Mouse (Mus musculus) embryonic facial prominence, embryonic 15.5 days (tissue): Measurements from ENCODE around the gene Scyl2. TPM values are rescaled to one million over a fixed set of nuclear protein-coding genes. Genes with fewer than 3 reads are reported as not detected.
A peak's percentile ranks its signal among the peaks of the same experiment; 100 is the strongest.

ENCODE experiments used
- ATAC-seq: fragments of 200-750 bp; cut with Nextera tagmentation; 2 replicates; pipeline ENCODE4 v1.8.0; 2017; ENCODE audit warnings: low read depth, moderate TSS enrichment; ENCODE audit not compliant: insufficient number of reproducible peaks, low FRiP score, low TSS enrichment
- H3K27ac ChIP-seq: fragments of 300-500 bp; sonication (generic); replicated peaks from 2 replicates; pipeline ENCODE4 v1.5.1; 2015; ENCODE audit warnings: mild to moderate bottlenecking, inconsistent platforms
- H3K27me3 ChIP-seq: fragments of 300-500 bp; sonication (generic); 2 replicates; pipeline ENCODE4 v1.6.1; 2015; ENCODE audit warnings: inconsistent platforms
- H3K36me3 ChIP-seq: fragments of 300-500 bp; sonication (generic); 2 replicates; pipeline ENCODE4 v1.6.1; 2015; ENCODE audit warnings: mild to moderate bottlenecking, inconsistent platforms
- H3K4me1 ChIP-seq: fragments of 300-500 bp; sonication (generic); 2 replicates; pipeline ENCODE4 v1.6.1; 2015; ENCODE audit warnings: inconsistent platforms
- H3K4me2 ChIP-seq: fragments of 300-500 bp; sonication (generic); replicated peaks from 2 replicates; pipeline ENCODE4 v1.6.1; 2015; ENCODE audit warnings: mild to moderate bottlenecking, inconsistent platforms
- H3K4me3 ChIP-seq: fragments of 300-500 bp; sonication (generic); replicated peaks from 2 replicates; pipeline ENCODE4 v1.5.1; 2015; ENCODE audit warnings: mild to moderate bottlenecking, inconsistent platforms
- H3K9ac ChIP-seq: fragments of 300-500 bp; sonication (generic); 2 replicates; pipeline ENCODE4 v1.6.1; 2015; ENCODE audit warnings: inconsistent platforms
- H3K9me3 ChIP-seq: fragments of 300-500 bp; sonication (generic); replicated peaks from 2 replicates; pipeline ENCODE4 v1.6.1; 2016; ENCODE audit warnings: inconsistent platforms
- WGBS: fragments of 180-500 bp; shearing (Covaris S2); methylation state at CpG from one replicate; pipeline ENCODE4 v1.1.7; 2015; 5-methylcytosine and 5-hydroxymethylcytosine counted together
- polyA plus RNA-seq: library from polyadenylated mRNA; unstranded; fragments of >200 nt; fragmentation: Nextera tagmentation; extraction: Ambion mirVana; gene quantifications from 2 replicates; pipeline ENCODE4 v1.2.1, GENCODE M21; 2015

The Scyl2 gene
- polyA plus RNA-seq, 1 experiment from 2014 or later = 7.5 TPM

- Histone ChIP-seq H3K4me2 (no peak overlapping the region), H3K4me1 (no peaks in the 10 kb centered on the region), H3K4me3 (no peak overlapping the region), H3K27me3 (no peaks in the 10 kb centered on the region), H3K27ac (no peak overlapping the region), H3K36me3 (peaks cover 6% of the 10 kb centered on the region; the same call in 1 of the 2 replicates), H3K9ac (no peak overlapping the region), H3K9me3 (no peaks in the 10 kb centered on the region)
- 76% methylated on average over 5 of the region's 5 CpGs for whole genome bisulfite sequencing
- ATAC-seq = no peak
Observed at GRCm38 (mm10) chr10:89635018-89635417, 51.1 kb downstream of the Scyl2 start.

- 87% methylated on average over 7 of the region's 7 CpGs for WGBS
- no peak overlapping the region for H3K4me2 ChIP-seq
- peaks cover 3% of the 10 kb centered on the region; the same call in 1 of the 2 replicates for H3K36me3 ChIP-seq
- H3K27me3 ChIP-seq = no peaks in the 10 kb centered on the region
- ATAC-seq = no peak
- no peak overlapping the region for H3K4me3 ChIP-seq
- no peak overlapping the region for H3K27ac ChIP-seq
- H3K9me3 ChIP-seq = no peaks in the 10 kb centered on the region
- H3K4me1 ChIP-seq = no peaks in the 10 kb centered on the region
- H3K9ac ChIP-seq = no peak overlapping the region
Observed at GRCm38 (mm10) chr10:89633736-89634426, 52.2 kb downstream of the Scyl2 start.

- no peak for ATAC-seq
- Histone ChIP-seq H3K4me2 (no peak overlapping the region), H3K27ac (no peak overlapping the region), H3K9ac (no peak overlapping the region), H3K9me3 (no peaks in the 10 kb centered on the region), H3K4me3 (no peak overlapping the region), H3K4me1 (no peaks in the 10 kb centered on the region), H3K27me3 (no peaks in the 10 kb centered on the region), H3K36me3 (no peaks in the 10 kb centered on the region)
- WGBS = 87% methylated on average over 4 of the region's 4 CpGs
Observed at GRCm38 (mm10) chr10:89633121-89633520, 53.0 kb downstream of the Scyl2 start.

GRCm38 (mm10) chr10:89631831-89632230 lies 54.3 kb downstream of the Scyl2 start:
- Histone ChIP-seq H3K4me1 (no peaks in the 10 kb centered on the region), H3K9ac (no peak overlapping the region), H3K4me2 (no peak overlapping the region), H3K4me3 (no peak overlapping the region), H3K36me3 (no peaks in the 10 kb centered on the region), H3K27ac (no peak overlapping the region), H3K27me3 (no peaks in the 10 kb centered on the region), H3K9me3 (no peaks in the 10 kb centered on the region)
- 70% methylated on average over 5 of the region's 5 CpGs for WGBS
- no peak for ATAC-seq

- no peaks in the 10 kb centered on the region for H3K36me3 ChIP-seq
- no peak overlapping the region for H3K27ac ChIP-seq
- H3K27me3 ChIP-seq = no peaks in the 10 kb centered on the region
- no peak overlapping the region for H3K4me2 ChIP-seq
- no peaks in the 10 kb centered on the region for H3K9me3 ChIP-seq
- H3K4me1 ChIP-seq = no peaks in the 10 kb centered on the region
- 96% methylated on average over 1 of the region's 1 CpGs for WGBS
- no peak overlapping the region for H3K9ac ChIP-seq
- no peak for ATAC-seq
- H3K4me3 ChIP-seq = no peak overlapping the region
Observed at GRCm38 (mm10) chr10:89630564-89630963, 55.5 kb downstream of the Scyl2 start.

- Histone ChIP-seq H3K4me2 (no peak overlapping the region), H3K4me1 (no peaks in the 10 kb centered on the region), H3K27me3 (no peaks in the 10 kb centered on the region), H3K36me3 (no peaks in the 10 kb centered on the region), H3K9ac (no peak overlapping the region), H3K4me3 (no peak overlapping the region), H3K9me3 (no peaks in the 10 kb centered on the region), H3K27ac (no peak overlapping the region)
- 28% methylated on average over 3 of the region's 3 CpGs for WGBS
- ATAC-seq = peak; percentile 51; the same call in 1 of the 2 replicates
Observed at GRCm38 (mm10) chr10:89630052-89630451, 56.0 kb downstream of the Scyl2 start.

- H3K9me3 ChIP-seq = no peaks in the 10 kb centered on the region
- H3K36me3 ChIP-seq = no peaks in the 10 kb centered on the region
- H3K4me1 ChIP-seq = no peaks in the 10 kb centered on the region
- H3K27me3 ChIP-seq = no peaks in the 10 kb centered on the region
- no peak overlapping the region for H3K4me3 ChIP-seq
- no peak overlapping the region for H3K4me2 ChIP-seq
- H3K9ac ChIP-seq = no peak overlapping the region
- no peak overlapping the region for H3K27ac ChIP-seq
- ATAC-seq = no peak
- WGBS = 90% methylated on average over 2 of the region's 2 CpGs
Observed at GRCm38 (mm10) chr10:89626714-89627113, 59.4 kb downstream of the Scyl2 start.

- no peak overlapping the region for H3K27ac ChIP-seq
- WGBS = 89% methylated on average over 2 of the region's 2 CpGs
- no peaks in the 10 kb centered on the region for H3K27me3 ChIP-seq
- H3K4me2 ChIP-seq = no peak overlapping the region
- H3K9ac ChIP-seq = no peak overlapping the region
- H3K4me1 ChIP-seq = no peaks in the 10 kb centered on the region
- no peak overlapping the region for H3K4me3 ChIP-seq
- no peak for ATAC-seq
- H3K36me3 ChIP-seq = no peaks in the 10 kb centered on the region
- H3K9me3 ChIP-seq = no peaks in the 10 kb centered on the region
Observed at GRCm38 (mm10) chr10:89624196-89624595, 61.9 kb downstream of the Scyl2 start.

- H3K27me3 ChIP-seq = no peaks in the 10 kb centered on the region
- no peak for ATAC-seq
- H3K4me3 ChIP-seq = no peak within 1 kb of the TSS
- no peak within 1 kb of the TSS for H3K9ac ChIP-seq
- H3K4me1 ChIP-seq = no peaks in the 10 kb centered on the region
- H3K9me3 ChIP-seq = no peaks in the 10 kb centered on the region
- 32% methylated on average over 7 of the region's 7 CpGs for WGBS
- no peak within 1 kb of the TSS for H3K27ac ChIP-seq
- H3K4me2 ChIP-seq = no peak within 1 kb of the TSS
- no peaks in the 10 kb centered on the region for H3K36me3 ChIP-seq
Observed at GRCm38 (mm10) chr10:89621129-89621528, 65.0 kb downstream of the Scyl2 start, which contains the start of gene Slc17a8. Gene Slc17a8 (minus strand): TSS chr10:89621253.

GRCm38 (mm10) chr10:89599311-89599710 lies 86.8 kb downstream of the Scyl2 start:
- no peak overlapping the region for H3K27ac ChIP-seq
- no peak for ATAC-seq
- WGBS = 65% methylated on average over 5 of the region's 5 CpGs
- no peaks in the 10 kb centered on the region for H3K4me1 ChIP-seq
- no peak overlapping the region for H3K9ac ChIP-seq
- no peak overlapping the region for H3K4me3 ChIP-seq
- no peaks in the 10 kb centered on the region for H3K9me3 ChIP-seq
- H3K4me2 ChIP-seq = no peak overlapping the region
- H3K27me3 ChIP-seq = no peaks in the 10 kb centered on the region
- H3K36me3 ChIP-seq = no peaks in the 10 kb centered on the region

- Histone ChIP-seq H3K36me3 (no peaks in the 10 kb centered on the region), H3K4me3 (no peak overlapping the region), H3K27ac (no peak overlapping the region), H3K4me1 (no peaks in the 10 kb centered on the region), H3K27me3 (no peaks in the 10 kb centered on the region), H3K9ac (no peak overlapping the region), H3K9me3 (no peaks in the 10 kb centered on the region), H3K4me2 (no peak overlapping the region)
- 69% methylated on average over 4 of the region's 4 CpGs for WGBS
- ATAC-seq = no peak
Observed at GRCm38 (mm10) chr10:89597275-89597674, 88.8 kb downstream of the Scyl2 start.

GRCm38 (mm10) chr10:89595935-89596334 lies 90.2 kb downstream of the Scyl2 start:
- no peaks in the 10 kb centered on the region for H3K4me1 ChIP-seq
- 91% methylated on average over 5 of the region's 5 CpGs for WGBS

More at GRCm38 (mm10) chr10:89595935-89596334, 90.2 kb downstream of the Scyl2 start:
- Histone ChIP-seq H3K27me3 (no peaks in the 10 kb centered on the region), H3K9ac (no peak overlapping the region), H3K36me3 (no peaks in the 10 kb centered on the region), H3K9me3 (no peaks in the 10 kb centered on the region), H3K4me3 (no peak overlapping the region), H3K27ac (no peak overlapping the region), H3K4me2 (no peak overlapping the region)
- ATAC-seq = no peak
